Mouse (Mus musculus) kidney, adult 2 months (tissue): ENCODE results near the gene Ppp3cb.

ENCODE experiments used
- CTCF ChIP-seq: fragments of 200-500 bp; conservative IDR thresholded peaks from 2 replicates; pipeline ENCODE4 v1.5.1; 2011; ENCODE audit warnings: low read depth, mild to moderate bottlenecking, control low read depth, low read length, moderate library complexity, mixed read lengths; ENCODE audit not compliant: insufficient read depth, insufficient read length
- POLR2A ChIP-seq: fragments of 200-500 bp; IDR thresholded peaks from one replicate; pipeline ENCODE4 v1.6.1; 2011; ENCODE audit warnings: low read depth, low read length, control low read depth

DNA sequence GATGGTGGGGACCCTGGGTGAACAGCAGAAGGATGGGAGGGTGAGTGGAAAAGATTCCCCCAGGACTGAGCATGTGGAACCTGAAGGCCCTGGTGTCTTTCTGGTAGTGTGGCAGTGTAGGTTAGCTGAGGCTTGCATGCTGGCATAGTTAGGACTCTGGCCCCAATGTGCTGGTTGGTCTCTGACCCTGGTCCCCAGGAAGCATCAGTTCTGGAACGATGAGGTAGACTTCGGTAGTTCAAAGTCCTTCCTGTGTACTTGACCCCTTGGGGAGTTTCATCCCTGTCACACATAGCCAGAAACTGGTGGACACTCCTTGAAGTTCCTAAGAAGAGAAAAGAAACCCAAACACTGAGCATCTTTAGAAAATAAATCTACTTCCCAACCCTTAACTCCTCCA is 3.8 kb upstream of the Ppp3cb start:
- no peak for TF ChIP-seq POLR2A
- TF ChIP-seq CTCF = no peak
